Mouse (Mus musculus) limb, embryonic 14.5 days (tissue): Measurements from ENCODE around the gene Copa. TPM values are rescaled to one million over a fixed set of nuclear protein-coding genes. Genes with fewer than 3 reads are reported as not detected.

ENCODE experiments used
- ATAC-seq: fragments of 200-750 bp; cut with Nextera tagmentation; 2 replicates; pipeline ENCODE4 v1.8.0; 2017; ENCODE audit warnings: low read depth, moderate number of reproducible peaks, moderate TSS enrichment; ENCODE audit not compliant: low FRiP score
- DNase-seq: peaks from one replicate; pipeline ENCODE4 v3.0.0-alpha.2; 2015; ENCODE audit warnings: low spot score
- H3K27ac ChIP-seq: fragments of 300-500 bp; sonication (generic); replicated peaks from 2 replicates; pipeline ENCODE4 v1.5.1; 2014; ENCODE audit warnings: low read depth, mild to moderate bottlenecking, low read length, moderate library complexity, mixed read lengths
- H3K27me3 ChIP-seq: fragments of 300-500 bp; sonication (generic); 2 replicates; pipeline ENCODE4 v1.6.1; 2014; ENCODE audit warnings: low read length, mixed read lengths; ENCODE audit not compliant: control insufficient read depth, insufficient read depth
- H3K36me3 ChIP-seq: fragments of 300-500 bp; sonication (generic); 2 replicates; pipeline ENCODE4 v1.6.1; 2014; ENCODE audit warnings: mild to moderate bottlenecking, low read length, moderate library complexity, mixed read lengths; ENCODE audit not compliant: control insufficient read depth, insufficient read depth
- H3K4me1 ChIP-seq: fragments of 300-500 bp; sonication (generic); 2 replicates; pipeline ENCODE4 v1.6.1; 2014; ENCODE audit warnings: antibody characterized with exemption, low read length, mixed read lengths; ENCODE audit not compliant: control insufficient read depth, insufficient read depth
- H3K4me2 ChIP-seq: fragments of 300-500 bp; sonication (generic); replicated peaks from 2 replicates; pipeline ENCODE4 v1.6.1; 2014; ENCODE audit warnings: low read depth, mild to moderate bottlenecking, low read length, moderate library complexity; ENCODE audit not compliant: severe bottlenecking
- H3K4me3 ChIP-seq: fragments of 300-500 bp; sonication (generic); replicated peaks from 2 replicates; pipeline ENCODE4 v1.5.1; 2014; ENCODE audit warnings: low read length
- H3K9ac ChIP-seq: fragments of 300-500 bp; sonication (generic); 2 replicates; pipeline ENCODE4 v1.6.1; 2014; ENCODE audit warnings: mild to moderate bottlenecking, low read depth, low read length, moderate library complexity; ENCODE audit not compliant: severe bottlenecking
- H3K9me3 ChIP-seq: fragments of 300-500 bp; sonication (generic); 2 replicates; pipeline ENCODE4 v1.6.1; 2016; ENCODE audit warnings: low read length; ENCODE audit not compliant: control insufficient read depth
- POLR2A ChIP-seq: fragments of 200-500 bp; IDR thresholded peaks from 2 replicates; pipeline ENCODE4 v1.8.0; 2012; ENCODE audit warnings: inconsistent platforms, mild to moderate bottlenecking, moderate library complexity, borderline replicate concordance; ENCODE audit not compliant: insufficient read depth, insufficient read length; ENCODE audit errors: extremely low read depth
- WGBS: fragments of 180-500 bp; shearing (Covaris S2); extraction: QIAGEN DNeasy Blood & Tissue Kit; methylation state at CpG from one replicate; pipeline ENCODE4 v1.1.7; 2014; 5-methylcytosine and 5-hydroxymethylcytosine counted together
- polyA plus RNA-seq, 2 experiments: library from polyadenylated mRNA; depleted of rRNA in 1 of 2; stranded (reverse) in 1 of 2; unstranded in 1 of 2; fragments of >200 nt; fragmentation: Nextera tagmentation in 1 of 2; extraction: Ambion mirVana in 1 of 2; gene quantifications; 2 replicates each; pipeline versions ENCODE4 v1.2.1 to v1.2.3; 2012 to 2014

Gene Copa
- polyA plus RNA-seq, 2 experiments: 191 to 230 TPM

DNA sequence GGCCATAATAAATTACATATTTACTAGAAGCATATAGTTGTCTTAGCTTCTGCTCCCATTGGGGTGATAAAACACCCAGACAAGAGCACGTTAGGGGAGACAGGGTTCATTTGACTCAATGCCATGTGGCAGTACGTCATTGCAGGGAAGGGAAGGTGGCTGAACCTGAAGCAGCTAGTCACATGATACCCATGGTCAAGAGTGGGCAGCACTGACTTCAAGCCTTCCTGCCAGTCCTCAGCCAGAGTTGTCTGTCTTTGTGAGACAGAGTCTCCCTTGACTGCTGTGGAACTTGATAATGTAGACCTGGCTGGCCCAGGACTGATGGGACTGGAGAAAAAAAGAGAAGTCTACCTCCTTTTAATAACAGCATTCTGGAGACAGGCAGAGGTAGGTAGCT lies 40.3 kb downstream of the Copa start:
- no peaks in the 10 kb centered on the region for H3K9me3 ChIP-seq
- DNase-seq (no peak), ATAC-seq (no peak)
- peaks cover 61% of the 10 kb centered on the region for H3K36me3 ChIP-seq
- no peak overlapping the region for H3K27ac ChIP-seq
- no peaks in the 10 kb centered on the region for H3K27me3 ChIP-seq
- no peak for TF ChIP-seq POLR2A
- H3K9ac ChIP-seq: no peak overlapping the region
- H3K4me3 ChIP-seq: no peak overlapping the region
- WGBS: 78% methylated on average over 2 of the region's 2 CpGs
- no peak overlapping the region for H3K4me2 ChIP-seq
- peaks cover 4% of the 10 kb centered on the region; the same call in 1 of the 2 replicates for H3K4me1 ChIP-seq

GRCm38 (mm10) chr1:172124572-172124971 lies 42.2 kb downstream of the Copa start:
- ATAC-seq: no peak
- 86% methylated on average over 6 of the region's 6 CpGs for WGBS
- no peaks in the 10 kb centered on the region for H3K27me3 ChIP-seq
- peaks cover 5% of the 10 kb centered on the region; the same call in 1 of the 2 replicates for H3K4me1 ChIP-seq
- H3K4me2 ChIP-seq: no peak overlapping the region
- no peak for TF ChIP-seq POLR2A
- H3K9me3 ChIP-seq: no peaks in the 10 kb centered on the region
- no peak overlapping the region for H3K9ac ChIP-seq
- no peak for DNase-seq
- H3K4me3 ChIP-seq: no peak overlapping the region
- H3K36me3 ChIP-seq: peaks cover 56% of the 10 kb centered on the region
- H3K27ac ChIP-seq: no peak overlapping the region

GRCm38 (mm10) chr1:172126376-172127347 lies 44.3 kb downstream of the Copa start, which contains the start of gene Pex19:
Gene Pex19, plus strand, starts transcription at chr1:172126755.
- no peak for TF ChIP-seq POLR2A
- Histone ChIP-seq H3K9me3 (no peaks in the 10 kb centered on the region), H3K4me1 (peaks cover 5% of the 10 kb centered on the region; the same call in 1 of the 2 replicates), H3K27me3 (no peaks in the 10 kb centered on the region), H3K4me2 (peak within 1 kb of the TSS; percentile 62), H3K9ac (peak within 1 kb of the TSS; percentile 75), H3K36me3 (peaks cover 54% of the 10 kb centered on the region), H3K27ac (no peak within 1 kb of the TSS), H3K4me3 (peak within 1 kb of the TSS; percentile 65)
- under 1% methylated on average over 42 of the region's 42 CpGs for WGBS
- ATAC-seq: peak; percentile 97
- peak; percentile 94 for DNase-seq

GRCm38 (mm10) chr1:172127487-172127886 lies 45.2 kb downstream of the Copa start:
- Histone ChIP-seq H3K9me3 (no peaks in the 10 kb centered on the region), H3K27me3 (no peaks in the 10 kb centered on the region), H3K4me2 (peak overlapping the region; percentile 62), H3K27ac (no peak overlapping the region), H3K36me3 (peaks cover 55% of the 10 kb centered on the region), H3K4me3 (peak overlapping the region; percentile 65), H3K4me1 (peaks cover 5% of the 10 kb centered on the region; the same call in 1 of the 2 replicates), H3K9ac (peak overlapping the region; percentile 75)
- ATAC-seq (no peak), DNase-seq (no peak)
- WGBS: 51% methylated on average over 5 of the region's 5 CpGs
- TF ChIP-seq POLR2A: no peak

- WGBS: 85% methylated on average over 14 of the region's 15 CpGs
Observed at GRCm38 (mm10) chr1:172128563-172128962, 46.2 kb downstream of the Copa start.

More at GRCm38 (mm10) chr1:172128563-172128962, 46.2 kb downstream of the Copa start:
- no peaks in the 10 kb centered on the region for H3K27me3 ChIP-seq
- H3K4me2 ChIP-seq: no peak overlapping the region
- peaks cover 54% of the 10 kb centered on the region for H3K36me3 ChIP-seq
- H3K9me3 ChIP-seq: no peaks in the 10 kb centered on the region
- no peak overlapping the region for H3K9ac ChIP-seq
- ATAC-seq: no peak
- DNase-seq: no peak
- TF ChIP-seq POLR2A: no peak
- no peak overlapping the region for H3K4me3 ChIP-seq
- H3K27ac ChIP-seq: no peak overlapping the region
- peaks cover 5% of the 10 kb centered on the region; the same call in 1 of the 2 replicates for H3K4me1 ChIP-seq
